Mouse (Mus musculus) liver, adult 2 months (tissue): ENCODE data around the gene Klhdc4. TPM values are rescaled to one million over a fixed set of nuclear protein-coding genes. Genes with fewer than 3 reads are reported as not detected.

Source experiments
- DNase-seq: peaks from one replicate; pipeline ENCODE4 v3.0.0-alpha.2; 2011; ENCODE audit warnings: low read depth, low spot score; ENCODE audit errors: extremely low read depth
- H3K27ac ChIP-seq: fragments of 200-500 bp; replicated peaks from 2 replicates; pipeline ENCODE4 v1.5.1; 2012; ENCODE audit warnings: low read depth, mild to moderate bottlenecking, control low read depth, inconsistent platforms, low read length; ENCODE audit not compliant: insufficient read depth
- H3K27me3 ChIP-seq: fragments of 200-500 bp; 2 replicates; pipeline ENCODE4 v1.6.1; 2012; ENCODE audit warnings: mild to moderate bottlenecking, moderate library complexity, low read length, inconsistent platforms; ENCODE audit not compliant: control insufficient read depth, insufficient read depth
- H3K36me3 ChIP-seq: fragments of 200-500 bp; 2 replicates; pipeline ENCODE4 v1.6.1; 2012; ENCODE audit warnings: low read length, inconsistent platforms; ENCODE audit not compliant: control insufficient read depth, insufficient read depth
- H3K4me1 ChIP-seq: fragments of 200-500 bp; 2 replicates; pipeline ENCODE4 v1.6.1; 2011; ENCODE audit warnings: low read length; ENCODE audit not compliant: control insufficient read depth, insufficient read depth
- H3K4me3 ChIP-seq: fragments of 200-500 bp; 2 replicates; pipeline ENCODE4 v1.5.1; 2011; ENCODE audit warnings: low read depth, mild to moderate bottlenecking, control low read depth, low read length, moderate library complexity; ENCODE audit not compliant: insufficient read depth
- H3K79me2 ChIP-seq: fragments of 200-500 bp; 2 replicates; pipeline ENCODE4 v1.6.1; 2012; ENCODE audit warnings: inconsistent platforms, mild to moderate bottlenecking, low read length, moderate library complexity; ENCODE audit not compliant: control insufficient read depth, insufficient read depth
- H3K9ac ChIP-seq: fragments of 200-500 bp; 2 replicates; pipeline ENCODE4 v1.6.1; 2012; ENCODE audit warnings: low read depth, mild to moderate bottlenecking, control low read depth, inconsistent platforms, low read length
- CTCF ChIP-seq: fragments of 200-500 bp; IDR thresholded peaks from 2 replicates; pipeline ENCODE4 v1.5.1; 2011; ENCODE audit warnings: low read depth, low read length, control low read depth
- POLR2A ChIP-seq: fragments of 200-500 bp; IDR thresholded peaks from 2 replicates; pipeline ENCODE4 v1.6.1; 2011; ENCODE audit warnings: low read length, control low read depth; ENCODE audit not compliant: insufficient read depth; ENCODE audit errors: extremely low read depth
- WGBS: fragments of 180-500 bp; shearing (Covaris S2); methylation state at CpG from one replicate; pipeline ENCODE4 v1.1.7; 2018; 5-methylcytosine and 5-hydroxymethylcytosine counted together
- polyA plus RNA-seq: library from polyadenylated mRNA; depleted of rRNA; stranded (reverse); fragments of >200 nt; gene quantifications from 2 replicates; pipeline ENCODE4 v1.2.3, GENCODE M21; 2012
- total RNA-seq: library from RNA; depleted of rRNA; stranded (reverse); fragments of >200 nt; gene quantifications from 2 replicates; pipeline ENCODE4 v1.2.3, GENCODE M21; 2014

Gene Klhdc4
- total and polyA plus RNA-seq, 2 experiments: 11.9 to 14.8 TPM

DNA sequence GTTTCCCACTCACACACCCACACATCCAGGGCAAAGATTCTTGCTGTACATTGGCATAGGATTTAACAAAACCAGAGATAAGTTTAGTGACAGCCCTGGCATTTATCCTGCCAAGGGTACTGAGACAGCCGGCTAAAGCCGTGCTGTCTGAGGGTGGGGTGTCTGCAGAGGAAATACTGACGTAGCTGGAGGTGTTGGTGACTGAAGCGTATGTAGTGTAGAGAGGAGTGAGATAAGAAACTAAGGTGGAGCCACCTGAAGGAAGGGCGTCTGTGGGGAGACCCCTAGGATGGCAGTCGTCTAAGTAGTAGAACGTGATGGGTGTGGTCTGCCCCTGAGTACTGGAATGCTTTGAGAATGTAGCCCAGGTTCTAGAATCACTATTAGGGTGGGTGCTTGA, 23.1 kb upstream of the Klhdc4 start:
- TF ChIP-seq POLR2A: no peak
- no peak for TF ChIP-seq CTCF
- H3K9ac ChIP-seq: no peak overlapping the region
- no peaks in the 10 kb centered on the region for H3K27me3 ChIP-seq
- H3K79me2 ChIP-seq: no peaks in the 10 kb centered on the region
- DNase-seq: no peak
- no peak overlapping the region for H3K4me3 ChIP-seq
- peaks cover 3% of the 10 kb centered on the region; the same call in 1 of the 2 replicates for H3K4me1 ChIP-seq
- no peaks in the 10 kb centered on the region for H3K36me3 ChIP-seq
- WGBS: 64% methylated on average over 7 of the region's 7 CpGs
- H3K27ac ChIP-seq: no peak overlapping the region

DNA sequence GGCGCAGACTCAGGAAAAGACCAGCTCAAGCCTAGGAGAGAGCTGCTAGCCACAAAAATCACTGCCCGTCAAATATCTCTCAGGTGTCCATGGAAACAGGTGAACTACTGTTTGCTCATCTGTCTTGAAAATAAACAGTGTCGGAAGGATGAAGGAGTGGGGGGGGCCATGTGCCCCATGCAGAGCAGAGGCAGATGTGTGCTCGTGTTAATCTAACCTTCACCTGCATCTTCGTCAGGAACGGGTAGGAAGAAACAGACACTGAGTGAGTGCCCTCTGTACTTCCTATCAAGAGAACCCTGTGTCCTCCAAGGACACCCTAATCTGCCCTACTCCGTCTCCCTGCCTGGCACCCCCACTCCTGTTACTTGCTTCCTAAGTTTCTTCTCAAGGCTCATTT, 22.3 kb upstream of the Klhdc4 start:
- Histone ChIP-seq H3K36me3 (no peaks in the 10 kb centered on the region), H3K9ac (no peak overlapping the region), H3K27me3 (no peaks in the 10 kb centered on the region), H3K79me2 (no peaks in the 10 kb centered on the region), H3K27ac (no peak overlapping the region), H3K4me3 (no peak overlapping the region), H3K4me1 (peaks cover 3% of the 10 kb centered on the region; the same call in 1 of the 2 replicates)
- DNase-seq: no peak
- TF ChIP-seq CTCF: no peak
- TF ChIP-seq POLR2A: no peak
- WGBS: 69% methylated on average over 7 of the region's 7 CpGs

DNA sequence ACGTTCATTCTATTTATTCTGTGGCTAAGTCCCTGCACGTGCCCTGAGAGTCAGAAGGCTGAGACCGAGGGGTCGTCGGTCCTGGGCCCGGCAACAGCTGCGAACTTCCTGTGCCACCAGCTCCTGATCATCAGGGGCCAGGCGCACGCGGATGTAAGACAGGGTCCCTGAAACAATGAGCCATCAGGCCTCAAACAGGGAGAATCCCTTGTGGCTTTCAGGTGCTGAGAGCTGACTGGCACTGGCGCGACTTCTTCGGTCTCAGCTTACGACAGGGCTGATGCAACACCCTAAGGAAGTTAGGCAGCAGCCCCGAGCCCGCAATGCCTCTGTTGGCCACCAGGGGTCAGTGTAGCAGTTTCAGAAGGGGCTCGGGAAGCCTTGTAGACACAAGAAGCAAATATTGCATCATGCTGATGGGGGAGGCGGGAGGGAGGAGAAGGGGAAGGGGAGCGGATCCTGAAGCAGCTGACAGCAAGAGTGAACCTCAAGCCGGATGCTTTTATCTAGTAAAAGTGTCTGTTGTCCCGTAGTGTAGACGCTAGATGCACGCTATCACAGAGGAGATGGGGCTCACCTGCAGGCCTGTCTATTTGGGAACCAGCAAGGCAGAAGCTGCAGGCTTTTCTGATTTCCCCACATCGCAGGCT, 21.6 kb upstream of the Klhdc4 start:
- WGBS: 11% methylated on average over 24 of the region's 24 CpGs
- Histone ChIP-seq H3K4me3 (peak overlapping the region; percentile 9; the same call in 1 of the 2 replicates), H3K27ac (no peak overlapping the region), H3K4me1 (peaks cover 3% of the 10 kb centered on the region; the same call in 1 of the 2 replicates), H3K79me2 (no peaks in the 10 kb centered on the region), H3K9ac (peak overlapping the region; percentile 33), H3K27me3 (no peaks in the 10 kb centered on the region), H3K36me3 (no peaks in the 10 kb centered on the region)
- DNase-seq: peak; percentile 73
- TF ChIP-seq CTCF (peak; percentile 99), POLR2A (no peak)

DNA sequence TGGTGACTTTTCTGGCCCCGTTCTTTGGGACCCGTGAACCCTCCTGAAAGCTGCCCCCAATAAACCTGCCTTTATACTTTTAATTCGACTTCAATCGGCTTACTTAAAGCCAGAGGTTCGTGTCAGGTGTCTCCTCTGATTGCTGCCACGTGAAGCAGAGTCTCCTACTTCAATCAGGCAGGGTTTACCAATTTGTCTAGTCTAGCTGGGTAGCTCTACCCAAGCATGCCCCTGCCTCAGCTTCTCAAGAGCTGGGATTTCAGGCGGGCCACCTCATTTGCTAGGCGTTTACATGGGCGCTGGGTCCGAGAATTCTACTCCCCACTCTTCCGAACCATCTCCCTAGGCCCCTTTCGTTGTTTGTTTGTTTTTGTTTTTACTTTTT, 21.1 kb upstream of the Klhdc4 start:
- WGBS: 47% methylated on average over 12 of the region's 12 CpGs
- TF ChIP-seq POLR2A (no peak), CTCF (no peak)
- Histone ChIP-seq H3K4me3 (no peak overlapping the region), H3K36me3 (no peaks in the 10 kb centered on the region), H3K27me3 (no peaks in the 10 kb centered on the region), H3K9ac (no peak overlapping the region), H3K4me1 (peaks cover 3% of the 10 kb centered on the region; the same call in 1 of the 2 replicates), H3K79me2 (no peaks in the 10 kb centered on the region), H3K27ac (no peak overlapping the region)
- no peak for DNase-seq

DNA sequence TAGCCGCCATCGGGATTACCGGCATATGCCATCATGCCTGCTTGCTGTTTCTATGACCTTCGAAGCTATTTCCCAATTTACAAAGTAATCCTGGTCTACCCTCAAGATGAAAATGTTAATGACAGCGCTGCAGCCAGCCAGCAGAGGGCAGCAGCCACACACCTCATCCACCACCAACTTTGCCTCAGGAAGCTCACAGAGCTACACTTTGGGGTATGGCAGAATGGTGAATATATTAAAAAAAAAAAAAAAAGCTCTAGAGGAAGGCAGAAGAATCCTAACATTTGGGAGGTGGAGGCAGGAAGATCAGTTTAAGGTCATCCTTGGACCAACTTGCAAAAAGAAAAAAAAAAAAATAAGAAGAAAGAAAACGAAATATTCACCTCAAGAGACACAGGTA, 20.6 kb upstream of the Klhdc4 start:
- WGBS: 16% methylated on average over 6 of the region's 6 CpGs
- Histone ChIP-seq H3K27me3 (no peaks in the 10 kb centered on the region), H3K36me3 (no peaks in the 10 kb centered on the region), H3K9ac (no peak overlapping the region), H3K27ac (no peak overlapping the region), H3K79me2 (no peaks in the 10 kb centered on the region), H3K4me3 (no peak overlapping the region), H3K4me1 (peaks cover 3% of the 10 kb centered on the region; the same call in 1 of the 2 replicates)
- TF ChIP-seq POLR2A (no peak), CTCF (peak; percentile 95)
- peak; percentile 51 for DNase-seq

DNA sequence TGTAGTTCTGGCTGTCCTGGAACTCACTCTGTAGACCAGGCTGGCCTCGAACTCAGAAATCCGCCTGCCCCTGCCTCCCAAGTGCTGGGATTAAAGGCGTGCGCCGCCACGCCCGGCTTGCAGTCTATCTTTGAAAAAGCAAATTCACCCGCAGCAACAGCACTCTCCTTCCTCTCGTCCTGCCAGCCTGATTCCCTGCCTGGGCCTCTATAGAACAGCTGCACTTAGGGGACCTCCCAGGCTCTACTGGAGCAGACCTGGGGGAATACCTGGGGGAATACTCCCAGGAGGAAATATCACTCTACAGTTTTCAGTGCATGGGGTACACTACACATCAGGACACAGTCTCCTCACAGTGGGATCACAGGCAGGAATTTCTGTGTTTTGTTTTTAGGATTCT, 19.9 kb upstream of the Klhdc4 start:
- Histone ChIP-seq H3K36me3 (no peaks in the 10 kb centered on the region), H3K4me3 (no peak overlapping the region), H3K79me2 (no peaks in the 10 kb centered on the region), H3K4me1 (peaks cover 3% of the 10 kb centered on the region; the same call in 1 of the 2 replicates), H3K27ac (no peak overlapping the region), H3K27me3 (no peaks in the 10 kb centered on the region), H3K9ac (no peak overlapping the region)
- 87% methylated on average over 7 of the region's 9 CpGs for WGBS
- TF ChIP-seq CTCF (no peak), POLR2A (no peak)
- DNase-seq: no peak
